Mouse (Mus musculus): ENCODE measurements at regions not wholly inside any gene's neighbourhood (a gene's known extent, or its start where the extent isn't known, plus 50 kb on each side); places are given as distances from the start of the nearest gene placed in this dataset.

DNA sequence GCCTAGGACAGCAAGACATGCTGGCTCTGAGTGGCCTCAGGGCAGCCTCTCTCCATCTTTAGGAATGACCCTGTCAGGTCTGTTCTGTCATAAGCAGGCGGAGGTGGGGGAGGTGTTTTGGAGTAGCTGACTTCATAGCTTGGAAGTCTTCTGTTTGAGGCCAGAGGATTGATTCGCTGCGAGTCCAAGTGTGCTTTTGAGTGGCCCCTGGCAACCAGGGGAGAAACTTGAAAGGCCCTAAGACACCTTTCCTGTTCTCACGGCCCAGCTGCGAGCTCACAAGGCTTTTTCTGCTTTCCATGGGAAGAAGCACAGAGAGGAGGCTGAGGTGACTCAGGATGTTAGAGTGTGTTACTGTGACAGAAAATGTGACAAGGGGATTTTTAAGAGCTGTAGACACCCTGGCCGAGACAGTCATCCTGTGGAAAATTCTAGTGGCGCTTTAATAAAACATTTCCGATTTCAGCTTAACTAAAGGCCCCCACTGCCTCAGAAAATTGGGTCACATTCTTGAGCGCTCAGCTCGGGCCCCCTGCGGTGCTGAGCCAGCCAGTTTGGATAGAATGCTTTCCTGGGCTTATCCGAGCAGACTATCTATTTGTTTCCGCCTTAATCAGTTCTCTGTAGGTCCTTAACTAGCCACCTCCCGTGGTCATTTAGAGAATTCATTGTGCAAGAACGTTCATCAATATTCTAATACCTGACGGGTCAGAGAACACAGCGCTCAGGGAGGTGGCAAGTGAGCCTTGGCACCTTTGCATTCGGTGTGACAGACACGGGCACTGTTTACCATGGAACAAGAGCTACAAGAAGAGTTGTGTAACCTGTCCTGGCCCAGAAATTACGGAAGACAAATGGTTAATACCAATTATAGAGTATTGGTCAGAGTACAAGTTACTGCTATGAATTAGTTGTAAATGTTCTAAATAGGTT lies 412.4 kb upstream of the Trpc7 start:
- Histone ChIP-seq H3K27me3 (ENCODE audit: control insufficient read depth, insufficient read depth, low read length) (no peaks in the 10 kb centered on the region), H3K27ac (replicated peaks; ENCODE audit: low read depth, low read length) (no peak overlapping the region), H3K4me3 (replicated peaks; ENCODE audit: low read depth, low read length) (no peak overlapping the region), H3K9ac (replicated peaks; ENCODE audit: low read length) (no peak overlapping the region), H3K36me3 (ENCODE audit: control insufficient read depth, insufficient read depth, low read length) (no peaks in the 10 kb centered on the region), H3K9me3 (ENCODE audit: control insufficient read depth, low read length) (no peaks in the 10 kb centered on the region), H3K4me2 (ENCODE audit: low read length) (peak overlapping the region; percentile 12; the same call in 1 of the 2 replicates), H3K4me1 (ENCODE audit: control insufficient read depth, insufficient read depth, low read length) (peaks cover 9% of the 10 kb centered on the region; the same call in 1 of the 2 replicates)
- 15% methylated on average over 20 of the region's 20 CpGs for WGBS
- no peak for ATAC-seq (ENCODE audit: low FRiP score, low TSS enrichment)
- peak; percentile 43 for DNase-seq

DNA sequence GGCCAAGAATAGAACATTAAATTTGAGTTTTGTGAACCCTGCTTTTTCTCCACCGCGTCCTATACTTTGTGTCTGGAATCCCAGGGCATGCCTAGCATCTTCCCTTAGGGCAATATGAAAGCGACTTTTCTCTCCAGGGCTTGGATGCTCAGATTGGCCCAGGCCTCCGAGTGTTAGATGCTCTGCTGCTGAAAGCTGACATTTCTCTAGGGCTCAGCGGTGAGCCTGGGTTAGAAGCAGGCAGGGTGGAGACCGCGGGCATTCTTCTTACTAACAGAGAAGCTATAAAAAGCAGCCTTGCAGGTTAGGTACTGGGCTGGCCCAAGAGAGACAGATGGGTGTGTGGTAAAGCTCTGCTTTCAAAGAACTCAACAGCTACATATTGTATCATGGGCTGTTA lies 409.8 kb upstream of the Trpc7 start:
- Histone ChIP-seq H3K27me3 (ENCODE audit: control insufficient read depth, insufficient read depth, low read length) (no peaks in the 10 kb centered on the region), H3K9me3 (ENCODE audit: control insufficient read depth, low read length) (no peaks in the 10 kb centered on the region), H3K4me1 (ENCODE audit: control insufficient read depth, insufficient read depth, low read length) (peaks cover 9% of the 10 kb centered on the region; the same call in 1 of the 2 replicates), H3K9ac (replicated peaks; ENCODE audit: low read length) (no peak overlapping the region), H3K4me3 (replicated peaks; ENCODE audit: low read depth, low read length) (no peak overlapping the region), H3K36me3 (ENCODE audit: control insufficient read depth, insufficient read depth, low read length) (no peaks in the 10 kb centered on the region), H3K27ac (replicated peaks; ENCODE audit: low read depth, low read length) (no peak overlapping the region), H3K4me2 (ENCODE audit: low read length) (no peak overlapping the region)
- 93% methylated on average over 7 of the region's 7 CpGs for WGBS
- DNase-seq = no peak
- no peak for ATAC-seq (ENCODE audit: low FRiP score, low TSS enrichment)

DNA sequence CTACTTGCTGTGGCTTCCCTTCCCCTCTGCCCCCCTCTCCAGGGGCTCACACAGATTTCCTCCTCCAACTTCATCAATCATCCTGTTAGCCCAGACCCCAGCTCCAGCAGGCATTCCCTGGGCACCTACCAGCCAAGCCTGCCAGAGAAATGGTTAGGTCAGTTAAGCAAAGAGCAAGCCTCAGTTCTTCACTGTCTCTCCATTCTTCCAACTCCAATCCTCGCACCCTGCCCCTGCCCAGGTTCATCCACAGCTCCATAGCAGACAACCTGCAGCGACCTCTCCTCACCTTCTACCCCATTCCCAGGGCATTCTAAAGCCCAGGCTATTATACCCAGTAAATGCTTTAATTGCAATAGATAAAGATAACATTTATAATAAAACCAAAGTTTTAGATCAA lies 408.0 kb upstream of the Trpc7 start:
- Histone ChIP-seq H3K27me3 (ENCODE audit: control insufficient read depth, insufficient read depth, low read length) (no peaks in the 10 kb centered on the region), H3K36me3 (ENCODE audit: control insufficient read depth, insufficient read depth, low read length) (no peaks in the 10 kb centered on the region), H3K9me3 (ENCODE audit: control insufficient read depth, low read length) (no peaks in the 10 kb centered on the region), H3K27ac (replicated peaks; ENCODE audit: low read depth, low read length) (no peak overlapping the region), H3K4me3 (replicated peaks; ENCODE audit: low read depth, low read length) (no peak overlapping the region), H3K9ac (replicated peaks; ENCODE audit: low read length) (no peak overlapping the region), H3K4me1 (ENCODE audit: control insufficient read depth, insufficient read depth, low read length) (peaks cover 9% of the 10 kb centered on the region; the same call in 1 of the 2 replicates), H3K4me2 (ENCODE audit: low read length) (no peak overlapping the region)
- DNase-seq (no peak), ATAC-seq (ENCODE audit: low FRiP score, low TSS enrichment) (no peak)
- 89% methylated on average over 2 of the region's 2 CpGs for WGBS

DNA sequence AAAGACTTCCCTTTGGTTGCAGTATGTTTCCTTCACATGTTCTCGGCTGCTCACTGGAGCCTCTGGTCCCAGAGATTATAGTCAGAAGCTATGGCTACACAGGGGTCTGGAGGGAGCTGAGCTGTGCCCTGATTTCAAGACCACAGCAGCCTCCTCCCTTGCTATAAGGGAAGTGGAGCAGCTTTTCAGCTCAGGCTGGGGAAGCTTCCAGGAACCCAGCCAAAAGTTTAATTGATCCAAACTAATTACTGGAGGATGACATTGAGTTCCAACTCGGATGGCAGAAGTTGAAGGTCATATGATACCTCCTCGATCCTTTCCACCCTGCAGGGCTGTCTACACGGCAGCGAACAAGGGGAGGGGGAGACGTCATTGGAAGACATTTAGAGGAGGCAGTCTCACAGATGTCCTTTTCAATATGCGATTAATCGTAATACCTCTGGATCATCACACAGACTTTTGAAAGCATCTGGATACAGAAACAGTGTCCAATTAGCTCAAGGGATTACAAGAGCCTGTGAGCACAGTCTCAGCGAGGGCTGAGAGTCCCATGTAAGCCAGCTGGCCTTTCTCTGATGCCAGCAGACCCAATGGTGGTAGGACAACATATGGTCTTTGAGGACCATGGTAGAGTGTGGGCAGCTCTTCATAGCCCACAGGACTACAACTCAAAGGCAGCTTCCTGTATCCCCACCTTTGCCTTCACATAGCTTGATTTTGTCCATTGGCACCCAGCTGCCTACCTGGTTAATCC lies 396.1 kb upstream of the Trpc7 start:
- no peaks in the 10 kb centered on the region for H3K4me1 ChIP-seq (ENCODE audit: control insufficient read depth, insufficient read depth, low read length)
- 82% methylated on average over 9 of the region's 9 CpGs for WGBS
- H3K9ac ChIP-seq (replicated peaks; ENCODE audit: low read length) = no peak overlapping the region
- H3K4me2 ChIP-seq (ENCODE audit: low read length) = no peak overlapping the region
- no peaks in the 10 kb centered on the region for H3K36me3 ChIP-seq (ENCODE audit: control insufficient read depth, insufficient read depth, low read length)
- no peak overlapping the region for H3K4me3 ChIP-seq (replicated peaks; ENCODE audit: low read depth, low read length)
- no peak for DNase-seq
- no peaks in the 10 kb centered on the region for H3K27me3 ChIP-seq (ENCODE audit: control insufficient read depth, insufficient read depth, low read length)
- no peak overlapping the region for H3K27ac ChIP-seq (replicated peaks; ENCODE audit: low read depth, low read length)
- H3K9me3 ChIP-seq (ENCODE audit: control insufficient read depth, low read length) = no peaks in the 10 kb centered on the region
- ATAC-seq (ENCODE audit: low FRiP score, low TSS enrichment) = no peak

DNA sequence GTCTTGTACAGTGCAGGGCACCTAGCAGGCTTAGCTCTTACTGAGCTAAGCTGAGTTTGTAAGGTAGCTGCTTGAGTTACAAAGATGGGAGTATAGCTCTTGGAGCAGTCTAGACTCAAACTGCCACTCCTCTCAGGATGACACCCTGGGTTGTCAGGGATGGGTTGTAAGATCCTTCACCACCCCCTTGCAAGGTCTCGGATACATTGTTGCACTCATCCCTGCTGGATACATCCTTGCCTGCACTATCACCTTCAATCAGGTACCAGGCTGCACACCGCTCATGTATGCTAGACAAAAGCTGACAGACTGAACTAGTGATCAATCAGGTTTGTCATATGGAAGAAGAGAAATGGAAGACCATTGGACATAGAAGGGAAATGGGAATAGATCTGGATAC lies 390.4 kb upstream of the Trpc7 start:
- H3K9me3 ChIP-seq (ENCODE audit: control insufficient read depth, low read length) = no peaks in the 10 kb centered on the region
- H3K27me3 ChIP-seq (ENCODE audit: control insufficient read depth, insufficient read depth, low read length) = no peaks in the 10 kb centered on the region
- H3K27ac ChIP-seq (replicated peaks; ENCODE audit: low read depth, low read length) = no peak overlapping the region
- no peaks in the 10 kb centered on the region for H3K36me3 ChIP-seq (ENCODE audit: control insufficient read depth, insufficient read depth, low read length)
- no peak overlapping the region for H3K4me3 ChIP-seq (replicated peaks; ENCODE audit: low read depth, low read length)
- ATAC-seq (ENCODE audit: low FRiP score, low TSS enrichment) (no peak), DNase-seq (no peak)
- WGBS = 92% methylated on average over 2 of the region's 2 CpGs
- H3K9ac ChIP-seq (replicated peaks; ENCODE audit: low read length) = no peak overlapping the region
- H3K4me2 ChIP-seq (ENCODE audit: low read length) = no peak overlapping the region
- H3K4me1 ChIP-seq (ENCODE audit: control insufficient read depth, insufficient read depth, low read length) = 0 out of 2 replicates have a peak, but pooled peaks cover 5% of the 10 kb centered on the region

DNA sequence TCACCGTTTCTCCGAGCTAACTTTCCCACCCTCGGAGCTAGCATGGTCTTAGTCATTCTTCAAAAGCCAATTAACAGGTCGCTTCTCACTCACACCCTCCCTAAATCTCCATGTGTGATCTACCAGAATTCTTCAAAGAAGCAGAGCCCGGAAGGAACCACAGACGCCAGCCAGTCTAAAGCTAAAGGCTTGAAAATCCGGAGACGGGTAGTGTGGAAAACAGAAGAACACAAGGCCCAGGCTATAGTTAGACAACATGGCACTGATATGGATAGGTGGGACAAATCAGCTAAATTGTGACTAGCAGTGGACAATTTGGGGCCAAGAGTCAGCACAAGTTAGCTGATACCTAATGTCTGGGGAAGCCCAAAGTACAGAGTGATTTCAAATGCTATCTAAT lies 387.0 kb upstream of the Trpc7 start:
- H3K36me3 ChIP-seq (ENCODE audit: control insufficient read depth, insufficient read depth, low read length) = no peaks in the 10 kb centered on the region
- WGBS = 71% methylated on average over 8 of the region's 8 CpGs
- H3K9me3 ChIP-seq (ENCODE audit: control insufficient read depth, low read length) = no peaks in the 10 kb centered on the region
- no peak overlapping the region for H3K4me3 ChIP-seq (replicated peaks; ENCODE audit: low read depth, low read length)
- 0 out of 2 replicates have a peak, but pooled peaks cover 5% of the 10 kb centered on the region for H3K4me1 ChIP-seq (ENCODE audit: control insufficient read depth, insufficient read depth, low read length)
- no peak overlapping the region for H3K9ac ChIP-seq (replicated peaks; ENCODE audit: low read length)
- ATAC-seq (ENCODE audit: low FRiP score, low TSS enrichment) = no peak
- H3K4me2 ChIP-seq (ENCODE audit: low read length) = no peak overlapping the region
- H3K27ac ChIP-seq (replicated peaks; ENCODE audit: low read depth, low read length) = no peak overlapping the region
- no peak for DNase-seq
- no peaks in the 10 kb centered on the region for H3K27me3 ChIP-seq (ENCODE audit: control insufficient read depth, insufficient read depth, low read length)

DNA sequence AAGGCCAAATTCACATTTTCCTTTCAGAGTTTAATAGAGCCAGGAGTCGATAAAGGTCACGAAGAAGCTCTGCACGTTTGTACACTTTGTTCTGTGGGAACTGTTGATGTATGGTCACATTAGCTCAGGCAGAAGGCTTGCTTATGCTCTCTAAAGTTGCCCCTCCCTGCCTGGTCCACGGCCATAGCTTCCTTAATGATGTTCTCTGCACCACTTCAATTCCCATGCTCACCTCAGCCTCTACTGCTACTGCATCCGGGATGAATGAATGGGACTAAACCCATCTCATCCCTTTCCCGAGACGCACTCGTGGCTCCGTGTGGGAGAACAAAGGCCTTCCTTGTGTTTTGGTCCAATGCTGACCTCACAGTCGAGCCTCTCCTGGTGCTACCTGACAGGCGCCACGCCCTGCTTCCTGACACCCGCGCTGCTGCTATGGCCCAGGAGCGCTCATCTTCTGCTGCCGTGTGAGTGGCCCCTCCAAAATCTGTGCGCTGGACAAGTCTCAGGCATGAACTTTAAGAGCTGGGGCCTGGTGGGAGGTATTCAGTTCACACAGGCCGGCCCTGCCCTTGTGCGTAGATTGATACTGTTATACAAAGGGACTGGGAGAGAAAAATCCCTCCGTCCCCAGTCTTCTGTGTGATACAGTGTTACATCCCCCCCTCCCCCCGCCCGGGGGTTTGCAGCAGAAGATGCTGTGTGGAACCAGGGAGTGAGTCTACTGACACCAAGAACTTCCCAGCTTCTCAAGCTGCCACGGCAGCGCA lies 386.3 kb upstream of the Trpc7 start:
- Histone ChIP-seq H3K4me3 (replicated peaks; ENCODE audit: low read depth, low read length) (no peak overlapping the region), H3K36me3 (ENCODE audit: control insufficient read depth, insufficient read depth, low read length) (no peaks in the 10 kb centered on the region), H3K4me2 (ENCODE audit: low read length) (no peak overlapping the region), H3K27ac (replicated peaks; ENCODE audit: low read depth, low read length) (no peak overlapping the region), H3K9me3 (ENCODE audit: control insufficient read depth, low read length) (no peaks in the 10 kb centered on the region), H3K27me3 (ENCODE audit: control insufficient read depth, insufficient read depth, low read length) (no peaks in the 10 kb centered on the region), H3K4me1 (ENCODE audit: control insufficient read depth, insufficient read depth, low read length) (0 out of 2 replicates have a peak, but pooled peaks cover 5% of the 10 kb centered on the region), H3K9ac (replicated peaks; ENCODE audit: low read length) (no peak overlapping the region)
- ATAC-seq (ENCODE audit: low FRiP score, low TSS enrichment) = no peak
- peak; percentile 20 for DNase-seq
- 65% methylated on average over 24 of the region's 24 CpGs for WGBS

DNA sequence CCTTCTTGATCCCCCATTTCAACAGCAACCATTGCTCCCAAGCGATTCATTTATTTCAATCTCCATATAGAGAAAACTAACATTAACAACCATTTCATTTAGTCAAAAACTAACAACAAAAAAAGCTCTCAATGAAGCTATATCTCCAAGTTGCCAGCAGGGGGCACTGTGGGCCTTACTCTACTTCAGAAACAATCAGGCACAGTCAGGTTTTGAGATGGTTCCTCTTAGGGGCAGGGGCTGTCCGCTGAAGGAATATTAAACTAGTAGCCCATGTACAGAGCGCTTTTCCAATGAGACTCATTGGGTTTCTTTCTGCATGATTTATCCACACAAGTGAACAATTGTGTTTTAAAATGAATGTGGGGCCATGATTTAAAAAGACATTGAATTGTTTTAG lies 385.7 kb upstream of the Trpc7 start:
- ATAC-seq (ENCODE audit: low FRiP score, low TSS enrichment) (no peak), DNase-seq (peak; percentile 88)
- Histone ChIP-seq H3K27ac (replicated peaks; ENCODE audit: low read depth, low read length) (no peak overlapping the region), H3K4me3 (replicated peaks; ENCODE audit: low read depth, low read length) (no peak overlapping the region), H3K36me3 (ENCODE audit: control insufficient read depth, insufficient read depth, low read length) (no peaks in the 10 kb centered on the region), H3K4me2 (ENCODE audit: low read length) (no peak overlapping the region), H3K4me1 (ENCODE audit: control insufficient read depth, insufficient read depth, low read length) (0 out of 2 replicates have a peak, but pooled peaks cover 5% of the 10 kb centered on the region), H3K27me3 (ENCODE audit: control insufficient read depth, insufficient read depth, low read length) (no peaks in the 10 kb centered on the region), H3K9ac (replicated peaks; ENCODE audit: low read length) (no peak overlapping the region), H3K9me3 (ENCODE audit: control insufficient read depth, low read length) (no peaks in the 10 kb centered on the region)
- 19% methylated on average over 3 of the region's 3 CpGs for WGBS

Measured in midbrain, embryonic 14.5 days (tissue).